Mouse (Mus musculus) B cell, adult 2 months (primary cell): ENCODE results near the gene Mblac2.
A peak's percentile ranks its signal among the peaks of the same experiment; 100 is the strongest.
"Not testable (repeated sequence)": the region's sequence is repeated elsewhere in the genome, so short reads cannot be mapped to it uniquely, and the experiment has no call there.

ENCODE experiments used
- DNase-seq, 2 experiments: peaks; one replicate each; pipeline ENCODE4 v3.0.0; 2022

The Mblac2 gene

DNA sequence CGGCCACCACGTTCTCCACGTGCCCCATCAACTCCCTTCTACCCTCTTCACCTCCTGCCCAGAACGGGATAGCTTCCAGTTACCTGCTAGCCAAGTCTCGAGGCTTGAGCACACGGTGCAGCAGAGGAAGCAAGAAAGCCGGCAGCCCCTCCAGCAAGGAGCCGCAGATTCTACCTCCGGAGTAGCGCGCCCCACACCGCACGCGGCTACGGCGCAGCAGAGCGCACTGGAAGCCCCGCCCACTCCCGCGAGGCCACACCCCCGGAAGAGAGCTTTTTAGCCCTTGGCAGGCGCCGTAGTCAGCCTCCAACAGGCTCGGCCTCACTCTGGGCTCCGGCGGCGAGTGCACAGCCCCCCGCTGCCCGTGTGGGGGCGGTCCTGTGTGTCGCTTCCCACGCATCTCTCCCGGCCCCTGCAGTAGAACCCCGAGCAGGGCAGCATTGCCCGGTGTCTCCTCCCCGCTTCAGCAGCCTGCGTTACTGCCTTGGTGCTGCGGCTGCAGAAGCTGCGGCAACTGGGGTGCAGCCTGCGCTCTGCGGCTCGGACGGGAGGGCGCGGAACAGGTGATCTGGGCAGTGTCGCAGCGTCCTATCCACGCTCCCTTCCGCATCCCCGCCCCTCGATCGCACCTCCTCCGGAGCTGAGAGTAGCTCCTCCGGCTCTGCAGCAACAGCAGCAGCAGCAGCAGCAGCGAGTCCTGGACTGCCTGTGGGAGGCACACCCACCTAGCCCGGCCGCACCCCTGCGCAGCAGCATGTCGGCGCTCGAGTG, at the start of gene Mblac2, which contains the start of gene Polr3g:
Gene Mblac2, plus strand, starts transcription at position 567 of the 771 bp plus-strand sequence.
Gene Polr3g, minus strand, starts transcription at position 239 of the 771 bp plus-strand sequence.
- DNase-seq: peak; percentile 99

GRCm38 (mm10) chr13:81663566-81664330, 47.4 kb upstream of the Mblac2 start:
- no peak for DNase-seq

GRCm38 (mm10) chr13:81664331-81664698, 46.8 kb upstream of the Mblac2 start:
- no peak for DNase-seq

DNA sequence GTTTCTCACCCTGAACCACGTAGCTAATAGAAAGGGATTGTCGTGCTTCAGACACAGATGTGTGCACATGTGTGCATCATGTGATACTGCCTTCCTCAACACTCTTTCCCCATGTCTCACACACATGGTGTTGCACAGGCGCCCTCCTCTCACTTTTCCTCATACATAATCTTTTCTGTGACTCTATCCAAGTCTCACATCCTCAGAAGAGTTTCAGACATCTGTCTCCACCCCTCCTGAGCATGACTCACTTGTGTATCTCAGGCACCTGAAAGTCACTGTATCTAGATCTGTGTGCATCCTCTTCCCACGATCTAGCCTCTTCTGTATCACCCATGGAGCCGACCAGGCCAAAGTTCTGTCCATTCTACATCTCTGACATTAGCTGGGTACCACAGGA, 43.4 kb upstream of the Mblac2 start:
- no peak for DNase-seq

DNA sequence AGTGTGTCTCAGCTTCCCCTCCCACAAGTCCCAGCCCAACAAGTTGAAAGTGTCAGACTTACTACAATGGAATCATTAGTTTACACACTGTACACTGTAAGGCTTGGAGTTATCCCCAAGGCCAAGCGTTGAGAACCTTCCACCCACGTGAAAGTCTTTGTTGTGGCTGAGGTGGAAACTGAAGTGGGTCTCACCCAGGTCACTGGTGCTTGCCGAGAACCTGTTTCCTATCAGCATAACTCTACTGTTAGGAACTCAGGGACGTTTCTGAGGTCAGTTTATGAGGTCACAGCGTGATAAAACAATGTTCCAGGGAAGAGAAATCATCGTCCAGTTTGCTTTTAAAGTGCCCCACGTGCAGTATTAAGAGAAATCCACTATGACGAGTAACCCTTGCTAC, 35.8 kb upstream of the Mblac2 start:
- no peak for DNase-seq

- no peak for DNase-seq
Observed at GRCm38 (mm10) chr13:81683107-81683506, 28.0 kb upstream of the Mblac2 start.

DNA sequence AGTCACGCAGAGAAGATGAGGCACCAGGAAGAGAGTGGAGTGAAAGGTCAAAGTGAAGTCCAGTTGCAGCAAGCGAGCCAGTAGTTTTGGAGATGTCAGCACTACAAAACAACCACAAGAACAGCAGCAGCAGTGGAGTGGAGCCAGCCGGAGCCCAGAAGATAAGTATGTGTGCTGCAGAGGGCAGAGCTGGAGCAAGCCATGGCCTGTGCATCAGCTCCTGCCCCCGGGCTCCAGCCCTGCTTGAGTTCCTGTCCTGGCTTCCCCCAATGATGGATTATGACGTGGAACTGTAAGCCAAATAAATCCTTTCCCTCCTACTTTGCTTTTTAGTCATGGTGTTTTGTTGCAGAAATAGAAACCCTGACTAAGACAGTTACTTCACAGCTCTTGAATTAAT, 26.9 kb upstream of the Mblac2 start:
- DNase-seq: no peak

DNA sequence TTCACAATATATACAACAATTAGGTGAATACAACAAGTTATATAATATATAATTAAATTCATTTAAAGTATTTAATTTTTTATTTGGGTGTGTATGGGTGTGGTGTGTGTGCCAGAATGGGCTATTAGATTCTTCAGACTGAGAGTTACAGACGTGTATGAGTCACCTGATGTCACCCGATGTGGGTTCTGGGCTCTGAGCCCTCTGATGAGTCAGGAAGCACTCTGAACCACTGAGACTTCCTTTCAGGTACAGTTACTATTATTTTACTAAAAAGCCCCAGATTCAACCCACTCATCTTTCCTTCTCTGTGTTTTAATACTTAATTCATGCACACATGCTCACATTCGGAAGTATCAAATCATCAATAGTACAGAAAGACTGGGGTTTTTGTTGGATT, 26.3 kb upstream of the Mblac2 start:
- DNase-seq: no peak

DNA sequence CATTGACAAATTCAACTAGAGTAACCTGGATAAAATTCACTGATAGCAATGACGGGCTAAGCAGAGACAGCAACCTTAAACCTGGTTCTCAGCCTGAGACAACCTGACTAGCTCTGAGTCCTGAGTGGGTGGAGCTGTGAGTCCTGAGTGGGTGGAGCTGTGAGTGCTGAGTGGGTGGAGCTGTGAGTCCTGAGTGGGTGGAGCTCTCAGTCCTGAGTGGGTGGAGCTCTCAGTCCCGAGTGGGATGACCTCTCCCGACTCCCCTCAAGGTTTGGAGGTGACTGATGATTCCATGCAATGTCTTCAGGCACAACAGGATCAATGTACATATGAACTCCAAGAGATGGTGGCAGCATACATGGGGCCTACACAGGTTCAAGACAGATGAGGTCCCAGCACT, 21.6 kb upstream of the Mblac2 start:
- no peak for DNase-seq

DNA sequence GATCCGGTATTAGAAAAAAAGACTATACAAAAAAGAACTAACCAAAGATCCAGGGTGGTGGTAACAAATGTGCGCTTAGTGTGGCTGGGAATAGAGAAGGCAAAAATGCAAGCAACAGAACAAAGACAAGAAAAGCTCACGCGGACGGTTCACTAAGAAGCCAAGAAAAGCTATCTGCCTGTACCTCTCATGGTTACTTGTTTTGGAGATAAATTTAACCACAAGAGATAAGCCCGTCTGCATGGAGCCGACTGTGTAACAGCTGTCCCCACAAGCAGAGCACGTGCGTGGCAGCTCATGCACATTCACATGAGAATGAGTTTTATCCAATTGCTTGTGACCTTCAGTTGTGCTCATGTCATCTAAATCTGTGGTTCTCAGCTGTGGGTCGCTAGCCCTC, 20.7 kb upstream of the Mblac2 start:
- DNase-seq: no peak

GRCm38 (mm10) chr13:81691606-81692005, 19.5 kb upstream of the Mblac2 start:
- no peak for DNase-seq

GRCm38 (mm10) chr13:81694446-81694845, 16.7 kb upstream of the Mblac2 start:
- DNase-seq: no peak

GRCm38 (mm10) chr13:81703148-81703547, 8.0 kb upstream of the Mblac2 start:
- no peak for DNase-seq

DNA sequence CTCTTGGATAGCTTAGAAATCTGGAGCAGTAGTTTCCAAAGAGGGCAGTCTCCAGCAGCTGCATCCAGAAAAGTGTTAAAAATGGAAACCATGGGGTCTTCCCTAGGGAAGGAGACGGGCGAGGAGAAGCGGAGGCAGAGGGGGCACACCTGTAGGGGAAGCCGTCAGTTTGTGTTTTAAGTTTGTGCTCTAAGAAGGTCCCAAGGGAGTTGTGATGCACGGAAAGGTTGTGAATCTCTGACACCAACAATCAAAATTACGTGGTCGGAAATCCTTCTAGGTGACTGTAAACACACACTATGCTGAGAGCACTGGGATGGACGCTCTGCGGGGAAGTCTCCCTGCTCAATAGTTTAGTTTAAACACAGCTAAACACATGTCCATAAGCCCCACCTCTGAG, 7.5 kb upstream of the Mblac2 start:
- no peak for DNase-seq

- no peak for DNase-seq
Observed at GRCm38 (mm10) chr13:81706311-81706710, 4.8 kb upstream of the Mblac2 start.

- no peak for DNase-seq
Observed at GRCm38 (mm10) chr13:81709805-81710204, 1.3 kb upstream of the Mblac2 start.

DNA sequence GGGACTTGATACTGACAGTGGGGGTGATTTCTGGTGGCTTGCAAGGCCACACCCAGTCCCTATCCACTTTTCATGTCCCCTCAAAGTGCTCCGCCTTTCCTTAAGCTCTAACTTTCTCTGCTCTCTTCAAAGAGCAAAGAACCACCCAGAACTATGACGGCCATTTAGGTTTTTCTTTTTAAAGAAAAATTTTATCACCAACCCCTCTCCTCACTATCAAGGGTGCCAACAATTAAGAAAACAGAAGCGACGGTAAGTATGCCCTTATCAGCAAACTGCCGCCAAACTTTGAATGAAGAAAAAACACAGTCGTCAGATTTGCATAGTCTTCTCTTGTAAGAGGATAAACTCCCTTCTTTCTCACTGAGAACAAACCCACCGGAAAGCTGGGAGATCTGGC, 875 bp upstream of the Mblac2 start:
- no peak for DNase-seq

- DNase-seq: no peak
Observed at GRCm38 (mm10) chr13:81711546-81712371, 618 bp downstream of the Mblac2 start.

DNA sequence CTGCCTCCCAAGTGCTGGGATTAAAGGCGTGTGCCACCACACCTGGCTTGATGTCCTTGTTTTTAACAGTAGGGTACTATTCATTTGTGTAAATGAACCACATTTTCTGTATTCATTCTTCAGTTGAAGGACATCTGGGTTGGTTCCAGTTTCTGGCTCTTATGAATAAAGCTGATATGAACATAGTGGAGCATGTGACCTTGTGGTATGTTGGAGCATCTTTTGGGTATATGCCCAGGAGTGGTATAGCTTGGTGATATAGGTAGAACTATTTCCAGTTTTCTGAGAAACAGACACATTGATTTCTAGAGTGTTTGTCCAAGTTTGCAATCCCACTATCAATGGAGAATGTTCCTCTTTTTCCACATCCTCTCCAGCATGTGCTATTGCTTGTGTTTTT, 2.8 kb downstream of the Mblac2 start:
- no peak for DNase-seq

GRCm38 (mm10) chr13:81728141-81728540, 17.0 kb downstream of the Mblac2 start:
- not testable (repeated sequence) for DNase-seq

DNA sequence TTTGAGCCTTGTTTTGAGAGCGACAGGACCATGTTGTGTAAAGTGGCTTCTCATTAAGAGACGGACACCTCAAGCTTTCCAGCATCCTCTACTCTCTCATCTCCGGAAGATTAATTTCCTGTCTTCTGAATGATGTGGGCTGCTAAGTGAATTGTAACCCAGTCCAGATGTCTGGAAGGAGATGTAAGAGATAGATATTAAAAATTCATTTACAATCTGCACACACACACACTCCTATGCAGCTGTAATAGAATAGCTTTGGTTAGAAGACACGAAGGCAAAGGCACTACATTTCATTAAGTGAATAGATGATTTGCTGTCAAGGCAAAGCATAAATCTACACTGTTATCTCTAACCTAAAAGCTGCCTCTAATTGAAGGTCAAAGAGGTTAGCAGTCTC, 18.0 kb downstream of the Mblac2 start:
- no peak for DNase-seq

- DNase-seq: no peak
Observed at GRCm38 (mm10) chr13:81730362-81730761, 19.2 kb downstream of the Mblac2 start.

DNA sequence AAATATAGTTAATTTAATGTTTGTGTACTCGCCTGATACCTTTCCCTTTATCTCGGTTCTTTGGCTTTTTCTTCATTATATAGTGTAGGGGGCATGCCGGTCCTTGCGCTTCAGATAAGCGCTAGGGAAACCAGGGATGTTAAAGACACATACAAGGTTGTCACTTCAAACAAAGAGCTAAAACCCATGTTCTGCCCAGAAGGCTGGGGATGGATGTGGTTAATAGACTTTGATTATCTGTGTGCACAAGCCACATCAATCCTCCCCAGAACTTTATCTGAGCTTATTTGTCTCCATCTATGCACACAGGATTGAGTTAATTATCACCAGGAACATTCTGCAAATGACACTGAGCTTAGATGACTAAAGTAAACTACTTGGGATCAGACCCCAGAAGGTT, 25.5 kb downstream of the Mblac2 start:
- no peak for DNase-seq
